In the genomic region with DNA sequence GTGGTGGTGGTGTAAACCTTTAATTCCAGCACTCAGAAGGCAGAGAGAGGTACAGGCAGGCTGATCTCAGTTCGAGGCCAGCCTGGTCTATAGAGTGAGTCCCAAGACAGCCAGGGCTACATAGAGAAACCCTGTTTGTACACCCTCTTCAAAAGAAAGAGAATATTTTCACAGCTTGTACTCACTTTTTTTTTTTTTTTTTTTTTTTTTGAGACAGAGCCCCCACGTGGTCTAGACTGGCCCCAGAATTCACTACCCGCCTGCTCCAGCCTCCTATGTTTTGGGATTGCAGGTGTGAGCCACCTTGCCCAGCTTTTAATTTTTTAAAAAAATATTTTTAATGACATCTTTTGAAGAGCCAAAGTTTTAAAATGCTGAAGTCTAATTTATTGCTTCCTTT, we compare ENCODE assay signal across 24 mouse cellular contexts. TPM values are rescaled to one million over a fixed set of nuclear protein-coding genes. Genes with fewer than 3 reads are reported as not detected.
"Had no signal": no experiment of that assay in that cellular context is flagged by ENCODE, and none has a peak within 500 bp of the region (broad histone marks: within the 10 kb centered on the region; RNA-seq: fewer than 3 reads in every experiment).

No protein-coding gene starts in this region.

- H3K4me3 ChIP-seq: layer of hippocampus, adult 2 months; limb, embryonic 10.5 days; limb, embryonic 13.5 days; stomach, embryonic 15.5 days had no signal

- H3K36me3 ChIP-seq: limb, embryonic 10.5 days; limb, embryonic 13.5 days; stomach, embryonic 15.5 days had no signal

- DNase-seq: kidney, adult 2 months; layer of hippocampus, adult 9-11 months; lung, embryonic 14.5 days; midbrain, embryonic 14.5 days; right cerebral cortex, adult 18-20 months; right cerebral cortex, postnatal 14 days; right cerebral cortex, postnatal 4 days; spleen, adult 18-20 months; thymus, postnatal 25 days had no signal

- H3K27ac ChIP-seq: kidney, postnatal 0 days; layer of hippocampus, adult 2 months; limb, embryonic 10.5 days; limb, embryonic 13.5 days; macrophage; stomach, embryonic 15.5 days had no signal

- H3K9me3 ChIP-seq: limb, embryonic 10.5 days; limb, embryonic 13.5 days; stomach, embryonic 15.5 days had no signal

- ATAC-seq: intestine, postnatal 0 days; lung, postnatal 0 days had no signal

- H3K4me2 ChIP-seq: limb, embryonic 13.5 days; lung, embryonic 14.5 days; stomach, embryonic 15.5 days had no signal

- H3K4me1 ChIP-seq: limb, embryonic 10.5 days; limb, embryonic 13.5 days; stomach, embryonic 15.5 days had no signal

- H3K9ac ChIP-seq: limb, embryonic 13.5 days; lung, embryonic 14.5 days; stomach, embryonic 15.5 days had no signal

- H3K27me3 ChIP-seq: limb, embryonic 13.5 days; stomach, embryonic 15.5 days had no signal

RNA-seq across cellular contexts. Expression of a gene that starts 19.8 kb away (rescaled TPM):
- total RNA-seq: layer of hippocampus, adult 2 months; layer of hippocampus, postnatal 25 days; left cerebral cortex, adult 18-20 months; liver, adult 2 months; megakaryocyte, adult 5-6 weeks; midbrain, postnatal 0 days had no signal
- polyA plus RNA-seq: intestine, postnatal 0 days; large intestine, adult 2 months; liver, adult 2 months; lung, embryonic 14.5 days; macrophage; neural tube, embryonic 14.5 days had no signal

RNA-seq across cellular contexts. Expression of a gene that starts 27.6 kb away (rescaled TPM):
- polyA plus RNA-seq: macrophage had no signal
